Mouse (Mus musculus) spleen, postnatal 10 days (tissue): ENCODE measurements around the gene Rasgef1b.

Experiments
- DNase-seq, 2 experiments: peaks; one replicate each; pipeline ENCODE4 v3.0.0; 2021 to 2022; ENCODE audit warnings: low spot score in 2 of 2

The Rasgef1b gene

DNA sequence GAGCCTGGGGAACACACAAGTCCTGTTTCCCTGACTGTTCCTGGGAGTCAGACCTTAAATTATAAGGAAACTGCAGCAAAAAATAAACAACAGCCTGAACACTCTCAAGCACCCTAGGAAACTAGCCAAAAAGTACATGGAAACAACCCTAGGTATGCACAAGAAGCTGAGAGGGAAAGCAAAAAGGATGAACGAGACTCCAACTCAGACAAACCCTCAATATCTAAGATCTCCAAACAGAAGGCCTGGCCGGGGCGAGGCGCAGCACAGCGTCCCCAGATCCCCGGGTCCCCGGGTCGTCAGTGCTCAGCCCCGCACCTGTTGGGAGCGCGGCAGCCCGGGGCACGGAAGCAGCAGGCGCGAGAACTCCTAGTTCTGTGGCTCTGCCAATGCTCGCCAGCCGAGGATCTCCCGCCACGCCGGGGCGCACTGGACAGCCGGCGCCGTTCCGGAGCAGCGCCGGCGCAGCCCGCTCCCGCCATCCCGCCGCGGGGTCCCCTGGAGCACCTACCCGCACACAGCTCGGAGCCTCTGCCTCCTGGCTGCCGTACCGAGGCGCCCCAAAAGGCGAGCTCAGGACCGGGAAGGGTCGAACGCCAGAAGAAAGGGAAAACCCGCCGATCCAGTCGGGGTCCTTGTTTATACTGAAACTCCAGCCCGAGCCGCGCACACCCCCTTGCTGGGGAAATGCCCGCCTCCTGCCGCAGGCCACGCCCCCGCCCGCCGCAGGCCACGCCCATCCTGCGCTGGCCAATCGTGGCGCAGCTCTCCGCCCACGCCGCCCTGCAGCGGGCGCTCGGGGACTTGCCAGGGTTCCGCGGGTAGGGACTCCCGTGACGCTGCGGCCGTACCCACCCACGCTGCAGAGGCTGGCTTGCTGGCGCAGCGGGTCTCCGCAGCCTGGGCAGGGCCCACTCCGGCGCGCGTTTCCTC, 476.4 kb downstream of the Rasgef1b start:
- DNase-seq: peak; percentile 90 to 94

DNA sequence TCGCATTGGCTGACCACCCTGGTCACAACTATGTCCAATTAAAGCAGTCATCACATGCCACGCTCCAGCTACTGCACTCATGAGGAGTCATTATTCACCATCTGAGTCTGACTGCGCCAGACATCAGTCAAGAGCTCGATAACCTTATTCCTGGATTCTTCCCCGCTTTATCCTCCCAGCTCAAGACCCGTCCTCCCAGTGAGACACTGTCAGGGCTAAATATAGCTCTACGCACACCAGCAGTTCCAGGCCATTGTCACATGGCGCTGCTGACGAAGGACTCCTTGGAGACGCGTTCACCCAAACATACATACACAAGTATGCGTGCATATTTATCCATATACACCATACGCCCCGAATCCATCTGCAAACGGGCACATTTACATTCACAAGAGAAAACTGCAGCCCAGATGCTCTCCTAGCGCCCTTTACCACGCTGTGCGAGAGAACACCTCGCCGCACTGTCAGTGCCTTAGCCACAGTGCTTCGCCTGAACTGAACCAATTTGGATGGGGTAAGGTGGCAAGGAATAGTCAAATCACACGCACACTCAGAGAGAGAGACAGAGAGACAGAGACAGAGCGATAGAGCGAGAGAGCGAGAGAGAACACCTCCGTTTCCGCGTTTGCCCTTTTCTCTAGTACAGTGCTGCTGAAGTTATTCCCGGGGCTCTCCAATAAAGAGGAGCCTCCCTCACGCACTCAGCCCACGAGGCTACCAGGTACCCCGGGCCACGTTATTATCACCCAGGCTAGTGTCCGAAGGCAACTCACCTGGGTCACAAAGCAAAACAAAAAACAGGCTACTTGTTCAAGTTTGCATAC, 477.3 kb downstream of the Rasgef1b start:
- peak in 1 of 2 experiments; percentile 15 for DNase-seq

DNA sequence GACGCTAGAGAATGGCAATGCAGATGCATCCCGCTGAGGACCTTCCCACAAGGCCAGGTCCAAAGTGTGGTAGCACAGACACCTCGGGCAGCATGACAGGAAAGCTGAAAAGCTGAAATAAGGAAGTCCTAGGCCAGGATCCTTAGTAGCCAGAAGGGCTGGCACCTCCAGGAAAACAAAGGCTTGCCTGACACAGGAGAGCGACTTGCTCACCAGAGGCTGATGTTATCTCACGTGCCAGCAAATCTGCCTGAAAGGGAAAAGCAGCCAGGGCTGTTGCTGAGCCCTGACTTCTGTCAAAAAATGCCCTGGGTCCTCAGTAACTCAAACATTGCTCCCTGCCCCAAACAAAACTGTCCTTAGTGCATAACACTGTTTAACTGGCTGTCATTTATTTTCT, 478.0 kb downstream of the Rasgef1b start:
- no peak for DNase-seq

DNA sequence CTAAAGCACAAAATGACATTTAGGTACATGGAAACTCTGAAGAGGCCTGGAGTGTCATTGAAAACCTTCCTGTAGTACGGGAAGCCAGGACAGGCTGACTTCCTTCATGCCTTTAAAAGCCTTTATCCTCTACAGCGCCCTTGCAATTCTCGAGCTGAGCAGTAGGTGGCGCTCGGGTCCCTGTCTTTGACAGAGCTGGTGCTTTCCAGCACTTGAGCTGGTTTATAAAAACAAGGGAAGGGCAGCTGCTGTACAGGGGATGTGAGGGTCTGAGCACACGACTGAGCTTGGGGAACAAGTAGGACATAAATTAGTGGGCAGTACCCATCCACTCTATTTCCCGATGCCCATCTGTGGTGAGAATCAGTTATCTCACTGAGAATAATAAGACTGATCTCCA, 480.4 kb downstream of the Rasgef1b start:
- peak; percentile 86 to 94 for DNase-seq

DNA sequence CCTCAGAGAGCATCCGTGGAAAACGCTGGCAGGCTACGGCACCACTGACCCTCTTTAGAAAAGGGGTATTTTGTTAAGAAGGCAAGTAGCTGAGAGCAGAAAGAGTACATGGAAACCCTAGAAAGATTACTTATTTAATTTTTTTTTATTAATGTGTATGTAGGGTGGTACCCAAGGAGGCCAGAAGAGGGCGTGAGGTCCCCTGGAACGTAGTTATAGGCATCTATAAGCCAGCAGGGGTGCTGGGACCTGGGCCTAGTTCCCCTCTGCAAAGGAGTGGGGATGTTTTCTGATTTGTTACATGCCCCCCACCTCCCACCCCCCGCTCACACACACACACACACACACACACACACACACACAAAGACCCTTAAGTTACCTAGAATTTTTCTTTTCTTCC, 480.9 kb downstream of the Rasgef1b start:
- no peak for DNase-seq

DNA sequence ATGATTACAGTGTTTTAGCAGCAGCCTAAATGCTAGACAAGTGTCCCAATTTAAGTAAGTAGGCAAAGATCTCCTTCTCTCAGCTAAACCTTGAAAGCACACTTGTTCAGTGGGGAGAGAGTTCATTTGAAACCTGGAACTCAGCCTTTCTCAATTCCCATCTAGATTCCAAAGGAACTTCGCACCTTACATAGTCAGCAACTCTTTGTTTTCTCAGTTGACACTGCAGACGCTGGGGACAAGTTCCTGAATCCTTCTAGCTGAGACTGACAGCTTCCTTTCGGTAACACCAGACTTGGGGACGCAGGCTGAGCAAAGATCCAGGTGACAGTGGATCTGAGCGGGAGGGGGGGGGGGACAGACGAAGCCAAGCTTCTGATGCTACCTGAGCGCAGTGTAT, 481.4 kb downstream of the Rasgef1b start:
- DNase-seq: no peak

DNA sequence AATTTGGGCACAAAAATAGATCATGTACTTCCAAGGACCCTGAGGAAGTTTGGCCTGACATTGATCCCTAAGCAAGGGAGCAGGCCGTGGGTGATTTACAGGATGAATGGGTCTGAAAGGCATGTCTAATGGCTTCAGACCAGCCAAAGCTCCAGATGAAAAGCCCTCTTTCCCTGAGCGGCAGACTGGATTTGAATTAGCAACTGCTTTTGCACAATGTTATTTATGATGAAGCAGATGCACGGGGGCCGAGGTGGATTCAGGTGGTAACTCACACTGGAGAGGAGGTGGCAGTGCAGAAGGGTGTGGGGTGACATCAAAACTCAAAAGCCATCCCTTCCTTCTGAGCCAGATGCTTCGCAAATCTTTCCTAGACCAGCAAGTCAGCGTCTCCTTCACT, 481.9 kb downstream of the Rasgef1b start:
- DNase-seq: no peak

DNA sequence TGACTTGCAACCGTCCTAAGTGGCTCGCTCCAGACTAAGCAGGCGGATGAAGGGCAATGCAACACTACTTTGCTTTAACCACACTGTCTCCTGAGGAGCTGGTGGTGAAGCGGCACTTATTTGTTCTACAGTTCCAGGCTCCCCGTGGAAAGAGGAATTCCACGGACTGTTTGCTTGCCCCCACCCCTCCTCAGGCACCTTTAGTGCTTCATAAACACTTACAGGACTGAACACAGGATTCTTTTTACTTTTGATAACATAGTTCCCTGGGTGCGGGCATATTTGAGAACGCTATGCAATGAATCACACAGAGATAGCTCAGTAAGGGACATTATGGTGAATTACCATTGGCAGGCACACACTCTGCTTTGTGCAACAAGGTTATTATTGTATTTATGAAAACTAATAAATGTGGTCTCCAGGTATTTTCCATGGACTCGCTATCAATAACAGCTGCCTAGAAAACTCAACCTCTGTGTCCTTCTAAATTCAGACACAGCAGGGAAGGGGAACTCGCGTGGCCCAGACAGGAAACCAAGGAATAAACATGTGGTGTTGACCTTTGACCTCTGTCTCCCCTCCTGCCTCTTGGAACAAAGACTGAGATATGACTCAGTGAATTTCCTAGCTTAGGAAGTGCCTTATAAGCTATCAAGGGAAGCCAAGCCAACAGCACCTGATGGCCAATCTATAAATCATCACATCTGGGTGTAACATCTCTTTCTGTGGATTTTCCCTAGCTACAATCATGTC, 486.7 kb downstream of the Rasgef1b start:
- DNase-seq: no peak

DNA sequence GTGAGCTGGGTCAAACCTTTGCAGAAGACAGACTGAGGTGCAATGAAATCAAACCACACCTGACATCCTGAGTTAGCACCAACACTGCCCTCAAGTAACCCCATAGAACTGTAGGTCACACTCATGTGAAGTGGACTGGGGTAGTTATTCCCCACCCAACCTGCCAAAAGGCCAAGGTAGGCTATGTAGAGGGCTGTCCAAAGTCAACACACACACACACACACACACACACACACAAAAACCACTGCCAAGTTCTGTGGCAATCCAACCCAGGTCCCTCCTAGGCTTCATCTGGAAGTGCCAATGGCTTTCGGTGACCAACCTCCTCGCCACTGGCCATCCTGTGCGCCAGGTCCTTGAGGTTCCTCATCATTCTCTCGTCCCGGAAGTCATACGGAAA, 488.4 kb downstream of the Rasgef1b start:
- no peak for DNase-seq

DNA sequence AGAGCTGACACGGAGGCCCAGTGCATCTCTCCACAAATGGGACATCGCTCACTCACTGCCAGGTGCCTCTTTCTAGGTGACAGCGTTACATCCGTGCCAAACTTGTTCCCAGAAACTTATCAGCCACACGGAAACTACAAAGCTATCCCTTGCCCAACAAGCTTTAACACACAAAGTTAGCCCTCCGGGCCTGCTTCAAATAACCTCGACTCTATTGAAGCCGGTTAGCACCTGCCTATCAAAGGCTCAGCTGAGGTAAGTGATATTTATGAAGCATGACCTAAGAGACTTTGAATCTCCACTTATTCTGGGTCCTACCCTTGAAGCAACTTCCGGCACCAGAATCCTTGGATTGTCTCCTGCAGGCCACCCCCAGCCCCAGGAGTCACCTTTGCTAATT, 489.2 kb downstream of the Rasgef1b start:
- no peak for DNase-seq

DNA sequence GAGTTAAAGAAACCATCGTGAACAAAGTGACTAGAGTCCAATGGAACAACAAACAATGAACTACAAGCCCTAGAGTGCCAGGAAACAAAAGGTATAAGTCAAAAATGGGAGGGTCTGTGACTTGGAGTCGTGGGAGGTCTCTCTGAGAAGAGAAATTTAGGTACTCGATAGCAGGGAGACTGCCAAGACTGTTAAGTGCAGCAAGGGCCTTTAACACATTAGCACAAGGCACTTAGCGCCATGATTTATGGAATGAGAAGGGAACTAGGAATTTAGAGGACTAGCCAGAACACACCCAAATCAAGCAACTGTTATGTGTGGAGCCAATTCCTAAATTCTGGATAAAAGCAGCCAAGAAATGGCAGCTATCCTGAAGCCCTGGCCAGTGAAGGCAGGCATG, 490.7 kb downstream of the Rasgef1b start:
- no peak for DNase-seq

DNA sequence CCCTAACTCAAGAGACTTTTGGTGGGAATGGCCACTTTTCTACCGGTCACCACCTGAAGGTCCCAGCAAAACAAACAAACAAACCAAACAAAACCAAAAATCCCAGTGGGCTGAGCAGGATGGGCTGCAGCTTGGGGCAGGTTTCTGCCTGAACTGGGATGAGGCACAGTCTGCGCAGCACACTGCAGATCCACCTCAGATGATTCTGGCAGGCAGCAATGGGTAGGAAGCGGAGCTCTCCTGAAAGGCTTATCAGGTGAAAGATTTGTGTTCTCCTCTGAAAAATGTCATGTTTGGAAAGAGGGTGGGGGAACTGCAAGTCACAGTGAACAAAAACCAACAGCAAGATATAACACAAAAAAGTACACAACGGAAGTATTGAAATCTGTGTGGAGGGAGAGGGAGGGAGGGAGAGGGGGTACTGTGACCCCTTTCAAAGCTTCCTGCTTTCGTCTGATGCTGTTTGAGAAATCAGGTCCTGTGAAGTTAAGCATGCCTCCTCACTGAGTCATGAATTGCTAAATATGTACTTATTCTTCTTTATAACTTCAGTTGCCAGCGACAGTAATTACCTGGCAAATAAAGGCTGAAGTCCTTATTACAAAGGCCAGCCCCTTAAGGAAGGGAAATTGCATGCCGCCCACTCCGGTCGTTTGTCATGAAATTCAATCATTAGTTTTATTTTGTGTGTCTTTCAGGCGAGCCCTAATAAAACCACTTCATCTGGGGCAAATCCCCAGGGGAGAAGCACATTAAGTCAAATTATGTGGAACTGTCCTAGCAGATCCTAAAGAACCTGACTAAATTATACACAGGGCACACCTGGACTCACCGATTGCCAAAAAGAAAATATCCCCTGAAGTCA, 491.7 kb downstream of the Rasgef1b start:
- no peak for DNase-seq

DNA sequence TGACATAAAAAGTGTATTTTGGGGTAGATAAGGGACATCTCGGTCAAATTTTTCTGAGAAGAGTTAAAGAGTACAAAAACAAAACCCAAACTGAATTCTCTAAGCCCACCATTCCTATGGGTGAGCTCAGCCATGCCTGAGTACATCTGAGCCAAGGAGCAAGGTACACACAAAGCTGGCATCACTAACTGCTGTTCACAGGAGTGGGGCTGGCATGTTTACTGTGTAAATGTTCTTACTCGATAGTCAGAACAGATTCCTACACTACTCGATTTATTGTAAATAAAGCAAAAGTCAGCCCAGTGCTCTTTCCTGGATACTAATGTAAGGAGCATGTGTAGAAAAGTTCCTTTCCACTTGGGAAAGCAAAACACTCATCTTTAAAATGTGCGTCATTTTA, 492.4 kb downstream of the Rasgef1b start:
- no peak for DNase-seq

DNA sequence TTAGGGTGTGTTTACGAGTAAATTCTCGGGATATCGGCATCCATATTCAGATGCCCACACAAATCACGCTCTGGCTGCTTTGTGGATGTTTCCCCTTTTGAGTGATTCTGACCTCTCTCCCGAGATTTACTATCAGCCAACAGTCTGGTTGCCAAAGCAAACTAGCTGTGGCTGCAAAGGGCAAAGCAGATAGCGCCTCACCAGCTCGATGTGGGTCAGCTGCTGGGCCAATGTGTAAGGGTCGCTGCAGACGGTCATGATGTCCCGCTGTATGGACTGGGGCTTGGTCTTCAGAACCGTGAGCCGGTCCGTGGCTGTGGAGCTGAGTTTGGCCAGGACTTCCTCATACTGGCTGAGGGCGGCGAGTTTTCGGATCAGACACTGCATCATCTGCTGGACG, 494.6 kb downstream of the Rasgef1b start:
- DNase-seq: no peak

DNA sequence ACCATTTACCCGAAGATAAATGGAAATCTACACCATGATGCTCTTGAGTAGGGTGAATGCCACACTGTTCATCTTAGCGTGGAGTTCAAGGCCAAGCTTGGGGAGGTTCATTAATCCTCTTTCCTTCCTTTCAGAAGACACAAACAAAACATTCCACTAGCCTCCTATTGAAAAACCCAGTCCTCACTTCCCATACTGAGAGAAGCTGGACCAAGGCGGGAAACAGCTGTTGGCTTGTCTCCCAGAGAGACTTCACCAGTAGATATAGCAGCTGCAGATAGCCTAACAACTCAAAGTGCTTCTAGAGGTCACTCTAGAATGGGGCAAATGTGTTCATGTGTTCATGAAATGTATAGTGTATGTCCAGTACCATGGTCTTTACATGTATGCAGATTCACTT, 495.7 kb downstream of the Rasgef1b start:
- no peak for DNase-seq

DNA sequence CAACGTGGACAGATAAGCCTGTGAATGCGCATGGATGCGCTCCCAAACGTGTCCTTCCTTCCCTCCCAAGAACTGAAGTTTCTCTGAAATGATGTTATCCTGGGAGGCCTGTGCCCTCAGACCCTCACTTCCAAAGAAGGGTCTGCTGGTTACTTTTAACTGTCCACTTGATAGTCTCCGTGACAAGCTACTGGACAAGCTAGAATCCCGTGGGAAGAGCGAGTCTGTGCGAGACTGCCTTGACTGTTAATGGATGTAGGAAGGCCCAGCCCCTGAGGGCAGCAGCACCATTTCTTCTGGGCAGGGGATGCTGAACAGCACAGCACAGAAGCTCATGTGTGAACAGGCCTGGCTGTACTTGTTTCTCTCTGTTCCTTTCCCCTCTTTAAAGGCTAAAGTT, 496.5 kb downstream of the Rasgef1b start:
- DNase-seq: no peak

DNA sequence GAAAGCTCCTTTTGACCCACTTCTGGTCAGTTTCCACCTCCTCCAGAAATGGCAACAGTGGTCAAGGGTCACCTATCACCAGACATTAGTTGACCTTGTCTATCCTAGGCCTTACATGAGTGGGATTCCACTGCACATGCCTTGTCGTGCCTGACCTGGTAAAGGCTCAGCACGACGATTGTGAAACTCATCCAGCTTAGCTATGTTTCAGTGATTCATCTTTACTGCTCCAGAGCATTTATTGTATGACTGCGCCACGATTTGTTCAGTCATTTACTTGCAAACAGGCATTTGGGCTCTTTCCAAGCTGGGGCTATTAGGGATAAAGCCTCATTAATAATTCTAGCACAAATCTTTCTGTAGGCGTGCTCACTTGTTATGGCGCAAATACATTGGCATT, 498.4 kb downstream of the Rasgef1b start:
- DNase-seq: no peak

DNA sequence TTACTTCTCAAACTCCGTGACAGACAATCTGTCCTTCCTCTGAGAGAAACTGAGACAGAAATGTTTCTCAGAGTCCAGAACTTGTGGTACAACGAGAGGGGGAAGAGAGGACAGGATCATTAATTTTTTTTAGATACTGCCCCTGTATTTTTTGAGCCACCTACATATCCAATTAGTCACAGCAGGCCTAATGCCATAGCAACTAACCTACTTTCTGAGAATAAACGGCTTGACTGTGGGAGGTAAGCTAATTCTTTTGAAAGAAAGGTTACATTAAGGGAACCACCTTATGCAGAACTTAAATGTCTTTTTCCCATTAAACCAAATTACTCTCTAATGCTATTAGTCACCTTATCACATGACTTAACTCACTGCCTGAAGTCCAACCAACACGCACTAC, 501.5 kb downstream of the Rasgef1b start:
- DNase-seq: no peak

DNA sequence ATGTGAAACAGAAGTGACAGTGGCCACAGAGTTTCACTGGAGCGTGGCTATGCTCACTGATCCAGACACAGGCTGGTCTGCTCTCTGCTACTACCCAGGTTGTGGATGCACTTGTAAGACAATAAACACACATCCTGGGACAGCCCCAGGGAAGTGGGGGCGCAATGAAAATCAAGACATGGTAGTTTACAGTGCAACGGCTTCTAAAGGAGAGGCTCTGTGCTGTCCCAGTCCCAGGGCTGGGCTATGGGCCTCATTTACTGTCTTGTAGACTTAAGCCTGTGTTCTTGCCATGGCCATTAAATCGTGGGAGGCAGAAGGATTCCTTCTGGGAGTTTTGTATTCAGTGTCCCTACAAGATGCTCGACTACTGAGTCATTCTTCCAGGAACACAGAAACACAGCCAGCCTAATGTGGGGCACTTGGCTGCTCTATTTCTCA, 504.3 kb downstream of the Rasgef1b start:
- DNase-seq: no peak

DNA sequence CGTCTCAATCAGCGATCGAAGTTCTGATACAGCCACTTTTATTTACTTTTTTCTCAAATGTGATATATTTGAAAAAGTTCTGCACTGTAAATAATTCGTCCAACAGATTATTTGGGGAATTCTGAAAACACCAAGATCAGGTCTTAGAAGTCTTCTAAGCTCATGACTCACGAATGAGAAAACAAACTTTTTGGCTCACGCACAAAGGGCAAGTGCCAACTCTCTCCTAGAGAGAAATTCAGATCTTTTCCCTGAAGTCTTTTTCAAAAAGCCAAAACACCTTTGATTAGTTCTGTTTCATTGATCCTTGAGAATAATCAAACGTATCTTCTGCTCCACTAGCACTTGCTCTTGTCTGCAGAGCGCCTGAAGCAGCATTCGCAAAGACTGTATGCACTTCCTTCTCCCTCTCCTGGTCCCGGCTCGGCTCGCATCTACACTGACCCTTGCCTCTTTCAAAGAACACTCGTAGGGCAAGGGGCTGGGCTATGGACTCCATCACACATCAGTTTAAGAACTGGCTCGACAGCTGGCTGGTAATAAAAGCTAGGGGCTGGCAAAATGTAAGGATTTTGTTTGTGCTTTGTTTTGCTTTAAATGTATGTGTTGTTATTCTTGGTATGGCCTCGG, 504.9 kb downstream of the Rasgef1b start:
- no peak for DNase-seq

DNA sequence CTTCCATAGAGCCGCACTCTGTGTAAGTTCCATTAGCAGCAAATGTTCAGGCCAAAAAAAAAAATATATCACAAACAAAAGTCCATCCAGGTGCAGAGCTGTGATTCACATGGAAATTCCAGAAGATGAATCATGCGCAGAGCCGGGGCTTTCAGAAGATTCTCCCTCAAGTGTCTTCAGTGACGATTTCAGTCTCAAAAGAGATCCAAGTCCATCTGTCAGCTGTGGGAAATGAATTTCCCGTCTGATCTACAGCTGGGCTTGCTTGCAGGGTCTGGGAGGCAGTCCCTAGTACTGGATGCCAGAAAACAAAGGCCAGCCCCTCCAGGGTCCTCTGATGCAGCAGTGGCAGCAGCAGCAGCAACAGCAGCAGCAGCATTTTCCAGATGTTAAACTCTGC, 510.5 kb downstream of the Rasgef1b start:
- DNase-seq: no peak
